Mouse (Mus musculus): ENCODE measurements around the gene Car12.
A peak's percentile ranks its signal among the peaks of the same experiment; 100 is the strongest.
"Not testable (repeated sequence)": the region's sequence is repeated elsewhere in the genome, so short reads cannot be mapped to it uniquely, and the experiment has no call there.

Gene Car12

GRCm38 (mm10) chr9:66769275-66769674, 55.8 kb downstream of the Car12 start:
- no peak for DNase-seq (ENCODE audit: low spot score)

- DNase-seq (ENCODE audit: low spot score): no peak
Observed at GRCm38 (mm10) chr9:66770701-66771100, 57.2 kb downstream of the Car12 start.

GRCm38 (mm10) chr9:66784552-66784951, 71.1 kb downstream of the Car12 start:
- DNase-seq (ENCODE audit: low spot score): not testable (repeated sequence)

- DNase-seq (ENCODE audit: low spot score): no peak
Observed at GRCm38 (mm10) chr9:66787821-66788220, 74.3 kb downstream of the Car12 start.

GRCm38 (mm10) chr9:66794629-66795463, 81.4 kb downstream of the Car12 start:
- no peak for DNase-seq (ENCODE audit: low spot score)

GRCm38 (mm10) chr9:66795464-66796324, 82.2 kb downstream of the Car12 start, which contains the start of gene Aph1b:
Aph1b (minus strand) TSS chr9:66795490.
- peak; percentile 96 for DNase-seq (ENCODE audit: low spot score)

- DNase-seq (ENCODE audit: low spot score): no peak
Observed at GRCm38 (mm10) chr9:66796739-66797138, 83.3 kb downstream of the Car12 start, which contains the start of gene Gm10647. Gm10647 (plus strand) TSS chr9:66797039.

- no peak for DNase-seq (ENCODE audit: low spot score)
Observed at GRCm38 (mm10) chr9:66801947-66802346, 88.5 kb downstream of the Car12 start.

GRCm38 (mm10) chr9:66805951-66806350, 92.5 kb downstream of the Car12 start:
- not testable (repeated sequence) for DNase-seq (ENCODE audit: low spot score)

- DNase-seq (ENCODE audit: low spot score): no peak
Observed at GRCm38 (mm10) chr9:66813392-66813791, 99.9 kb downstream of the Car12 start.

All from testis, postnatal 10 days (tissue).